Mouse (Mus musculus): Measurements from ENCODE around the gene Impg2.

DNA sequence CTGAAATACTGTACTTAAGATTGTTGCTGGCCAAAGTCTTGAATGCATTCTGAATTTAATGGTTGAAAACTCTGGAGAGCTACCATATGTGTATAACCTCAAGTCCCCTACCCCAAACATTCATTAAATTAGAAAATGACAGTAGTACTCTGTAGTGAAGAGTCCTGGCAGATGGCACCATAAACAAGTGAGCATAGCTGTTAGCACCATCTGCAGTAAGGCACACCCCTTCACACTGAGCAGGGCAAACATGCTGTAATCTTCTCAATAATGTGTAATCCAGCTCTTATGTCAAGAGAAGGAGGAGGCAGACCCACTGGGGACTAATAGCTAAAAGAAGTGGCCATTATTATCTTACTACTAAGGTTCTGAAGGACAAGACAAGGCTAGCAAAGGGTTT, 33.9 kb upstream of the Impg2 start:
- TF ChIP-seq POLR2A (IDR thresholded peaks at IDR 0.05; ENCODE audit: low read depth, low read length): no peak
- no peak for TF ChIP-seq CTCF (IDR thresholded peaks at IDR 0.05; ENCODE audit: extremely low read depth, insufficient read depth, insufficient read length, insufficient replicate concordance)
